Mouse (Mus musculus) hindbrain, embryonic 13.5 days (tissue): Measurements from ENCODE around the gene Ifnlr1. TPM values are rescaled to one million over a fixed set of nuclear protein-coding genes. Genes with fewer than 3 reads are reported as not detected.

Experiments used
- polyA plus RNA-seq: library from polyadenylated mRNA; unstranded; fragments of >200 nt; fragmentation: Nextera tagmentation; extraction: Ambion mirVana; gene quantifications from 2 replicates; pipeline ENCODE4 v1.2.1, GENCODE M21; 2015

Ifnlr1 gene
- polyA plus RNA-seq, 1 experiment from 2014 or later = 0.42 TPM

Other genes starting within 250 kb of the Ifnlr1 start
- 0.23 and 0.44 TPM in 2 replicates for gene Stpg1, start 191.5 kb upstream of the Ifnlr1 start, polyA plus RNA-seq
- gene Nipal3, start 191.2 kb upstream of the Ifnlr1 start, polyA plus RNA-seq = 6.5 and 7.8 TPM in 2 replicates
- 0.90 and 0.93 TPM in 2 replicates for gene Grhl3, start 112.7 kb upstream of the Ifnlr1 start, polyA plus RNA-seq
- gene Il22ra1, start 41.9 kb downstream of the Ifnlr1 start, polyA plus RNA-seq = not detected in 2 replicates
- 0.12 and 0.13 TPM in 2 replicates for gene Myom3, start 73.4 kb downstream of the Ifnlr1 start, polyA plus RNA-seq
- 228 and 241 TPM in 2 replicates for gene Srsf10, start 169.5 kb downstream of the Ifnlr1 start, polyA plus RNA-seq
- gene Pnrc2, start 187.6 kb downstream of the Ifnlr1 start, polyA plus RNA-seq = 109 and 112 TPM in 2 replicates
- 0.13 and 0.17 TPM in 2 replicates for gene Cnr2, start 209.1 kb downstream of the Ifnlr1 start, polyA plus RNA-seq
- gene Fuca1, start 234.4 kb downstream of the Ifnlr1 start, polyA plus RNA-seq = 55.8 and 60.9 TPM in 2 replicates